In the genomic region with DNA sequence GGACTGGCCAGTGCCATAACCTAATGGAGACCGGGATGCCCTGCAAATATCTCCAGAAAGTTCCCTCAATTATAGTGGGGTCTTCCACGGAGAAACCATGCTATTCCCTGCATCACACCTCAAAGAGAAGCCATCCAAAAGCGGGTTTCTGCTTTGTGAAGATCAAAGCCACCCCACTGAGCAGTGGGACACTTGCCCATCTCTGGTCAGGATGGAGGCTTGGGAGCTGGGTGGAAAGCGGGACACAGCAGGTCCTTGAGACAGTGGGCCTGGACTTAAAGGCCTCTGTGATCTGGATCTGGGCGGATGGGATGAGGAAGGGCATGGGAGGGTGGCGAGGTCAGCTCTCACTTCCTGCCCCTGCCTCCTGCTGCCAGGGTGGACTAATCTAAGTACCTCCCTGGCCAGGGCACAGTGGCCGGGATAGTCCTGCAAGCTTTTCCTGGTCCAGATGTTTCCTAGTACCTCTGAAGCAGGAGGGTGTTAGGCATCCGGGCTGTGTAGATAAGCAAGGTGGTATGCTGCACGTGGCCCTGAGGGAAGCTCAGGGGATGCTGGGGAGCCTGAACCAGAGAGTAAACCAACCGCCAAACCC, we compare ENCODE assay signal across 32 mouse cellular contexts. TPM values are rescaled to one million over a fixed set of nuclear protein-coding genes. Genes with fewer than 3 reads are reported as not detected.
DNase-seq lines count a peak whose midpoint lies in the region; ATAC-seq lines count a peak whose summit lies in the region.
"Had no signal": no experiment of that assay in that cellular context is flagged by ENCODE, and none has a peak within 500 bp of the region (broad histone marks: within the 10 kb centered on the region; RNA-seq: fewer than 3 reads in every experiment).

No protein-coding gene starts in this region.

- no peak overlapping the region for H3K4me3 ChIP-seq in embryonic facial prominence, embryonic 12.5 days
- H3K4me3 ChIP-seq in embryonic facial prominence, embryonic 10.5 days, result no peak overlapping the region
- no peak overlapping the region for H3K4me3 ChIP-seq in hindbrain, embryonic 10.5 days
- H3K4me3 ChIP-seq in hindbrain, embryonic 14.5 days (replicated peaks; ENCODE audit: low read length), result no peak overlapping the region
- H3K4me3 ChIP-seq: embryonic facial prominence, embryonic 13.5 days; forebrain, embryonic 12.5 days; heart, embryonic 12.5 days; intestine, embryonic 15.5 days; limb, embryonic 12.5 days; lung, embryonic 15.5 days; myocyte; neural tube, embryonic 12.5 days had no signal

- no peaks in the 10 kb centered on the region for H3K36me3 ChIP-seq in embryonic facial prominence, embryonic 12.5 days
- H3K36me3 ChIP-seq in embryonic facial prominence, embryonic 10.5 days (replicated peaks), result 0 out of 2 replicates have a peak, but pooled peaks cover under 1% of the 10 kb centered on the region
- H3K36me3 ChIP-seq in hindbrain, embryonic 10.5 days, result no peaks in the 10 kb centered on the region
- H3K36me3 ChIP-seq in hindbrain, embryonic 14.5 days (replicated peaks; ENCODE audit: control insufficient read depth, insufficient read depth), result no peaks in the 10 kb centered on the region
- H3K36me3 ChIP-seq: forebrain, embryonic 12.5 days; intestine, embryonic 15.5 days; lung, embryonic 15.5 days; neural tube, embryonic 12.5 days had no signal

- H3K27me3 ChIP-seq in embryonic facial prominence, embryonic 12.5 days, result no peaks in the 10 kb centered on the region
- H3K27me3 ChIP-seq in embryonic facial prominence, embryonic 10.5 days (replicated peaks; ENCODE audit: low read depth, poor library complexity, severe bottlenecking), result no peaks in the 10 kb centered on the region
- H3K27me3 ChIP-seq in hindbrain, embryonic 10.5 days (ENCODE audit: insufficient read depth, poor library complexity, severe bottlenecking), result no peaks in the 10 kb centered on the region
- no peaks in the 10 kb centered on the region for H3K27me3 ChIP-seq in hindbrain, embryonic 14.5 days (ENCODE audit: control insufficient read depth, insufficient read depth, low read length)
- H3K27me3 ChIP-seq: embryonic facial prominence, embryonic 13.5 days; forebrain, embryonic 12.5 days; heart, embryonic 12.5 days; intestine, embryonic 15.5 days; limb, embryonic 12.5 days; lung, embryonic 15.5 days; neural tube, embryonic 12.5 days had no signal

- peaks cover 33% of the 10 kb centered on the region for H3K4me1 ChIP-seq in embryonic facial prominence, embryonic 12.5 days
- H3K4me1 ChIP-seq in embryonic facial prominence, embryonic 10.5 days, result peaks cover 71% of the 10 kb centered on the region
- H3K4me1 ChIP-seq in hindbrain, embryonic 10.5 days (replicated peaks), result peaks cover 62% of the 10 kb centered on the region
- H3K4me1 ChIP-seq in hindbrain, embryonic 14.5 days (replicated peaks; ENCODE audit: control insufficient read depth, insufficient read depth, low read length), result peaks cover 47% of the 10 kb centered on the region

- H3K4me2 ChIP-seq in embryonic facial prominence, embryonic 12.5 days (replicated peaks), result no peak overlapping the region
- no peak overlapping the region for H3K4me2 ChIP-seq in hindbrain, embryonic 14.5 days (replicated peaks)
- H3K4me2 ChIP-seq: embryonic facial prominence, embryonic 13.5 days; forebrain, embryonic 12.5 days; heart, embryonic 12.5 days; intestine, embryonic 15.5 days; limb, embryonic 12.5 days; liver, embryonic 11.5 days; lung, embryonic 15.5 days; midbrain, embryonic 11.5 days; neural tube, embryonic 12.5 days had no signal

- no peak for DNase-seq in embryonic facial prominence, embryonic 10.5 days (ENCODE audit: low spot score)
- DNase-seq in hindbrain, embryonic 10.5 days (ENCODE audit: low spot score), result no peak
- DNase-seq in hindbrain, embryonic 14.5 days (ENCODE audit: low spot score), result no peak
- peak; percentile 68 to 71 for DNase-seq in cerebellum, postnatal 10 days
- peak; percentile 53 to 60 for DNase-seq in cerebellum, postnatal 36 days
- DNase-seq: adrenal gland, postnatal 25 days; B cell, adult 2 months; forebrain, postnatal 0 days; gastrocnemius, postnatal 14 days; kidney, adult 9 months; kidney, postnatal 10 days; lung, postnatal 36 days; right cerebral cortex, adult 18-20 months; spleen, adult 18-20 months; thymus, postnatal 14 days had no signal

- no peaks in the 10 kb centered on the region for H3K9me3 ChIP-seq in embryonic facial prominence, embryonic 12.5 days
- H3K9me3 ChIP-seq in embryonic facial prominence, embryonic 10.5 days, result no peaks in the 10 kb centered on the region
- no peaks in the 10 kb centered on the region for H3K9me3 ChIP-seq in hindbrain, embryonic 10.5 days
- H3K9me3 ChIP-seq in hindbrain, embryonic 14.5 days (ENCODE audit: control insufficient read depth, low read length), result no peaks in the 10 kb centered on the region
- H3K9me3 ChIP-seq: embryonic facial prominence, embryonic 13.5 days; forebrain, embryonic 12.5 days; heart, embryonic 12.5 days; intestine, embryonic 15.5 days; limb, embryonic 12.5 days; lung, embryonic 15.5 days; neural tube, embryonic 12.5 days had no signal

- 75% methylated on average over 10 of the region's 10 CpGs for WGBS in embryonic facial prominence, embryonic 12.5 days
- WGBS in embryonic facial prominence, embryonic 10.5 days, result 71% methylated on average over 10 of the region's 10 CpGs
- WGBS in hindbrain, embryonic 10.5 days, result 76% methylated on average over 10 of the region's 10 CpGs
- whole genome bisulfite sequencing in hindbrain, embryonic 14.5 days, result 80% methylated on average over 10 of the region's 10 CpGs

- no peak overlapping the region for H3K9ac ChIP-seq in embryonic facial prominence, embryonic 12.5 days
- no peak overlapping the region for H3K9ac ChIP-seq in hindbrain, embryonic 14.5 days
- H3K9ac ChIP-seq: embryonic facial prominence, embryonic 13.5 days; forebrain, embryonic 12.5 days; forebrain, postnatal 0 days; heart, embryonic 12.5 days; intestine, embryonic 15.5 days; limb, embryonic 12.5 days; lung, embryonic 15.5 days; neural tube, embryonic 12.5 days had no signal

- H3K27ac ChIP-seq in embryonic facial prominence, embryonic 12.5 days, result 0 out of 2 replicates have a peak overlapping the region, but pooled peaks have one; percentile 30
- no peak overlapping the region; the same call in 1 of the 2 replicates for H3K27ac ChIP-seq in embryonic facial prominence, embryonic 10.5 days (replicated peaks)
- 0 out of 2 replicates have a peak overlapping the region, but pooled peaks have one; percentile 9 for H3K27ac ChIP-seq in hindbrain, embryonic 10.5 days
- no peak overlapping the region for H3K27ac ChIP-seq in hindbrain, embryonic 14.5 days
- H3K27ac ChIP-seq: embryonic facial prominence, embryonic 13.5 days; forebrain, embryonic 12.5 days; intestine, embryonic 15.5 days; limb, embryonic 12.5 days; lung, embryonic 15.5 days; neural tube, embryonic 12.5 days had no signal

- no peak for ATAC-seq in embryonic facial prominence, embryonic 12.5 days (ENCODE audit: insufficient number of reproducible peaks, insufficient read depth, low FRiP score, low TSS enrichment)
- no peak for ATAC-seq in hindbrain, embryonic 14.5 days (ENCODE audit: low FRiP score)
- ATAC-seq in inflammation-experienced regulatory T-cells, adult 6 months, result no peak
- ATAC-seq: forebrain, postnatal 0 days; hindbrain, embryonic 16.5 days; intestine, embryonic 15.5 days had no signal

RNA-seq across cellular contexts. Expression of gene Tpcn1, which starts 13.9 kb away (rescaled TPM):
- polyA plus RNA-seq in embryonic facial prominence, embryonic 12.5 days (2016; fragmentation: Nextera tagmentation; extraction: Ambion mirVana), result 17.4 and 18.9 TPM in 2 replicates
- 11.9 and 12.3 TPM in 2 replicates for polyA plus RNA-seq in embryonic facial prominence, embryonic 10.5 days (2016; fragmentation: Nextera tagmentation; extraction: Ambion mirVana)
- polyA plus RNA-seq in hindbrain, embryonic 10.5 days (2016; fragmentation: Nextera tagmentation; extraction: Ambion mirVana), result 12.5 and 12.9 TPM in 2 replicates
- polyA plus RNA-seq in hindbrain, embryonic 14.5 days (2014; fragmentation: Nextera tagmentation; extraction: Ambion mirVana), result 13.4 and 15.7 TPM in 2 replicates
- 10 to 100 TPM in 2 of 3 experiments, 1 to 10 TPM in 1; 6.4 to 15.8 (median 12.6) TPM for polyA plus RNA-seq in inflammation-experienced regulatory T-cells, adult 6 months (2017; shearing (Covaris generic))

RNA-seq across cellular contexts. Expression of gene Iqcd, which starts 14.2 kb away (rescaled TPM):
- polyA plus RNA-seq in embryonic facial prominence, embryonic 12.5 days (2016; fragmentation: Nextera tagmentation; extraction: Ambion mirVana), result 0.65 and 0.70 TPM in 2 replicates
- 0.65 and 0.81 TPM in 2 replicates for polyA plus RNA-seq in embryonic facial prominence, embryonic 10.5 days (2016; fragmentation: Nextera tagmentation; extraction: Ambion mirVana)
- 1.3 and 2.8 TPM in 2 replicates for polyA plus RNA-seq in hindbrain, embryonic 10.5 days (2016; fragmentation: Nextera tagmentation; extraction: Ambion mirVana)
- polyA plus RNA-seq in hindbrain, embryonic 14.5 days (2014; fragmentation: Nextera tagmentation; extraction: Ambion mirVana), result 1.5 and 1.9 TPM in 2 replicates
- polyA plus RNA-seq in inflammation-experienced regulatory T-cells, adult 6 months (2017; shearing (Covaris generic)), result under 1 TPM in 1 of 3 experiments, not detected in 2; 0.91 TPM

RNA-seq across cellular contexts. Expression of gene Rita1, which starts 37.8 kb away (rescaled TPM):
- polyA plus RNA-seq in embryonic facial prominence, embryonic 12.5 days (2016; fragmentation: Nextera tagmentation; extraction: Ambion mirVana), result 16.7 and 17.5 TPM in 2 replicates
- 19.4 and 20.1 TPM in 2 replicates for polyA plus RNA-seq in embryonic facial prominence, embryonic 10.5 days (2016; fragmentation: Nextera tagmentation; extraction: Ambion mirVana)
- 19.0 and 19.6 TPM in 2 replicates for polyA plus RNA-seq in hindbrain, embryonic 10.5 days (2016; fragmentation: Nextera tagmentation; extraction: Ambion mirVana)
- 20.1 and 20.6 TPM in 2 replicates for polyA plus RNA-seq in hindbrain, embryonic 14.5 days (2014; fragmentation: Nextera tagmentation; extraction: Ambion mirVana)
- 1 to 10 TPM; 2.1 to 3.5 (median 3.2) TPM for polyA plus RNA-seq in inflammation-experienced regulatory T-cells, adult 6 months (2017; shearing (Covaris generic))

RNA-seq across cellular contexts. Expression of gene Ddx54, which starts 38.0 kb away (rescaled TPM):
- polyA plus RNA-seq in embryonic facial prominence, embryonic 12.5 days (2016; fragmentation: Nextera tagmentation; extraction: Ambion mirVana), result 50.9 and 53.1 TPM in 2 replicates
- polyA plus RNA-seq in embryonic facial prominence, embryonic 10.5 days (2016; fragmentation: Nextera tagmentation; extraction: Ambion mirVana), result 62.3 and 64.3 TPM in 2 replicates
- polyA plus RNA-seq in hindbrain, embryonic 10.5 days (2016; fragmentation: Nextera tagmentation; extraction: Ambion mirVana), result 62.2 and 64.7 TPM in 2 replicates
- 27.8 and 29.8 TPM in 2 replicates for polyA plus RNA-seq in hindbrain, embryonic 14.5 days (2014; fragmentation: Nextera tagmentation; extraction: Ambion mirVana)
- polyA plus RNA-seq in inflammation-experienced regulatory T-cells, adult 6 months (2017; shearing (Covaris generic)), result 10 to 100 TPM; 13.0 to 21.1 (median 13.4) TPM

RNA-seq across cellular contexts. Expression of gene Cfap73, which starts 59.5 kb away (rescaled TPM):
- polyA plus RNA-seq in embryonic facial prominence, embryonic 12.5 days (2016; fragmentation: Nextera tagmentation; extraction: Ambion mirVana), result not detected in 2 replicates
- polyA plus RNA-seq in embryonic facial prominence, embryonic 10.5 days (2016; fragmentation: Nextera tagmentation; extraction: Ambion mirVana), result 0.27 TPM in 1 of 2 replicates, not detected in the other
- 0.85 TPM in 1 of 2 replicates, not detected in the other for polyA plus RNA-seq in hindbrain, embryonic 10.5 days (2016; fragmentation: Nextera tagmentation; extraction: Ambion mirVana)
- polyA plus RNA-seq in hindbrain, embryonic 14.5 days (2014; fragmentation: Nextera tagmentation; extraction: Ambion mirVana), result 0.53 and 1.1 TPM in 2 replicates
- not detected for polyA plus RNA-seq in inflammation-experienced regulatory T-cells, adult 6 months (2017; shearing (Covaris generic))
- polyA plus RNA-seq: embryonic facial prominence, embryonic 13.5 days; heart, embryonic 12.5 days; heart, postnatal 0 days; intestine, embryonic 15.5 days; large intestine, adult 2 months; limb, embryonic 12.5 days; liver, embryonic 11.5 days; liver, embryonic 16.5 days; midbrain, embryonic 11.5 days; myocyte; neural tube, embryonic 12.5 days; stomach, embryonic 16.5 days had no signal

Comparison
In these comparisons a context has a peak if more than half of its experiments do, and no peak if none do; other contexts are left out.
1. H3K27ac ChIP-seq: peak in embryonic facial prominence, embryonic 12.5 days (single experiment) and hindbrain, embryonic 10.5 days (single experiment); none in embryonic facial prominence, embryonic 10.5 days (single experiment) and hindbrain, embryonic 14.5 days (single experiment).
2. DNase-seq: peak in cerebellum, postnatal 10 days (2 of 2) and cerebellum, postnatal 36 days (2 of 2); none in embryonic facial prominence, embryonic 10.5 days (single experiment), hindbrain, embryonic 10.5 days (single experiment) and hindbrain, embryonic 14.5 days (single experiment).